Comparison of ENCODE assay signal across 8 mouse cellular contexts in genomic region chr19:10525910-10526309, GRCm38 (mm10). TPM values are rescaled to one million over a fixed set of nuclear protein-coding genes. Genes with fewer than 3 reads are reported as not detected.
DNase-seq lines count a peak whose midpoint lies in the region; ATAC-seq and TF ChIP-seq lines count a peak whose summit lies in the region.

Gene Sdhaf2, minus strand, starts transcription at chr19:10526142.

- no peak for TF ChIP-seq CTCF in testis, adult 2 months (IDR thresholded peaks at IDR 0.05; ENCODE audit: control insufficient read depth, insufficient read depth, insufficient replicate concordance, low read depth, low read length)
- TF ChIP-seq CTCF in stomach, postnatal 0 days (IDR thresholded peaks at IDR 0.05; ENCODE audit: low read depth): peak; percentile 75

- intact Hi-C loops in left cerebral cortex, postnatal 25 days (cut with DNase I): no loop called here

- no peaks in the 10 kb centered on the region for H3K9me3 ChIP-seq in forebrain, embryonic 16.5 days (ENCODE audit: control insufficient read depth, low read length)
- H3K9me3 ChIP-seq in hindbrain, embryonic 12.5 days (replicated peaks): no peaks in the 10 kb centered on the region
- no peaks in the 10 kb centered on the region for H3K9me3 ChIP-seq in midbrain, embryonic 11.5 days (ENCODE audit: control insufficient read depth, low read length)
- H3K9me3 ChIP-seq in stomach, postnatal 0 days (ENCODE audit: control insufficient read depth, low read length): no peaks in the 10 kb centered on the region

- WGBS in forebrain, embryonic 16.5 days: under 1% methylated on average over 11 of the region's 11 CpGs
- under 1% methylated on average over 11 of the region's 11 CpGs for WGBS in hindbrain, embryonic 12.5 days
- WGBS in midbrain, embryonic 11.5 days: under 1% methylated on average over 11 of the region's 11 CpGs
- under 1% methylated on average over 11 of the region's 11 CpGs for WGBS in stomach, postnatal 0 days

- peak; percentile 9; the same call in 1 of the 2 replicates for ATAC-seq in forebrain, embryonic 16.5 days
- ATAC-seq in hindbrain, embryonic 12.5 days (ENCODE audit: low FRiP score): peak; percentile 22; the same call in 1 of the 2 replicates
- ATAC-seq in midbrain, embryonic 11.5 days (ENCODE audit: low FRiP score): 0 out of 2 replicates have a peak, but pooled peaks have one; percentile 13
- peak; percentile 10; the same call in 1 of the 2 replicates for ATAC-seq in stomach, postnatal 0 days (ENCODE audit: low FRiP score, low TSS enrichment)

- peaks cover 3% of the 10 kb centered on the region; the same call in 1 of the 2 replicates for H3K36me3 ChIP-seq in testis, adult 2 months (ENCODE audit: control insufficient read depth, insufficient read depth, low read length)
- no peaks in the 10 kb centered on the region for H3K36me3 ChIP-seq in forebrain, embryonic 16.5 days (ENCODE audit: control insufficient read depth, insufficient read depth)
- peaks cover 15% of the 10 kb centered on the region for H3K36me3 ChIP-seq in hindbrain, embryonic 12.5 days
- H3K36me3 ChIP-seq in midbrain, embryonic 11.5 days (ENCODE audit: control insufficient read depth, insufficient read depth, low read length): peaks cover 4% of the 10 kb centered on the region
- H3K36me3 ChIP-seq in stomach, postnatal 0 days (ENCODE audit: control insufficient read depth, insufficient read depth, low read length): peaks cover 2% of the 10 kb centered on the region; the same call in 1 of the 2 replicates

- TF ChIP-seq POLR2A in testis, adult 2 months (IDR thresholded peaks at IDR 0.05; ENCODE audit: control insufficient read depth, low read depth, low read length): no peak

- peak within 1 kb of the TSS; percentile 97 for H3K27ac ChIP-seq in testis, adult 2 months (ENCODE audit: control insufficient read depth, insufficient read depth, low read depth, low read length)
- H3K27ac ChIP-seq in brown adipose tissue, adult 24 weeks (replicated peaks; ENCODE audit: low read depth, low read length): peak within 1 kb of the TSS; percentile 94
- H3K27ac ChIP-seq in forebrain, embryonic 16.5 days (ENCODE audit: low read length): peak within 1 kb of the TSS; percentile 96
- peak within 1 kb of the TSS; percentile 97 for H3K27ac ChIP-seq in hindbrain, embryonic 12.5 days
- H3K27ac ChIP-seq in midbrain, embryonic 11.5 days (ENCODE audit: low read depth, low read length): peak within 1 kb of the TSS; percentile 97
- peak within 1 kb of the TSS; percentile 100 for H3K27ac ChIP-seq in stomach, postnatal 0 days (replicated peaks)

- peak within 1 kb of the TSS; percentile 95 for H3K4me3 ChIP-seq in testis, adult 2 months (ENCODE audit: control insufficient read depth, low read depth, low read length)
- peak within 1 kb of the TSS; percentile 98 for H3K4me3 ChIP-seq in brown adipose tissue, adult 24 weeks (ENCODE audit: insufficient read depth, low read depth, low read length)
- H3K4me3 ChIP-seq in forebrain, embryonic 16.5 days (replicated peaks; ENCODE audit: low read length): peak within 1 kb of the TSS; percentile 99
- peak within 1 kb of the TSS; percentile 97 for H3K4me3 ChIP-seq in hindbrain, embryonic 12.5 days
- H3K4me3 ChIP-seq in midbrain, embryonic 11.5 days (ENCODE audit: low read depth, low read length): peak within 1 kb of the TSS; percentile 97
- H3K4me3 ChIP-seq in stomach, postnatal 0 days (ENCODE audit: low read depth, low read length): peak within 1 kb of the TSS; percentile 97

- peak within 1 kb of the TSS; percentile 81 for H3K4me2 ChIP-seq in forebrain, embryonic 16.5 days (ENCODE audit: low read length)
- H3K4me2 ChIP-seq in hindbrain, embryonic 12.5 days (replicated peaks): peak within 1 kb of the TSS; percentile 68
- peak within 1 kb of the TSS; percentile 92 for H3K4me2 ChIP-seq in midbrain, embryonic 11.5 days
- peak within 1 kb of the TSS; percentile 79 for H3K4me2 ChIP-seq in stomach, postnatal 0 days (replicated peaks; ENCODE audit: low read depth)

- no peaks in the 10 kb centered on the region for H3K27me3 ChIP-seq in testis, adult 2 months (ENCODE audit: control insufficient read depth, insufficient read depth, low read length)
- H3K27me3 ChIP-seq in forebrain, embryonic 16.5 days (replicated peaks; ENCODE audit: control insufficient read depth, insufficient read depth, low read length): no peaks in the 10 kb centered on the region
- H3K27me3 ChIP-seq in hindbrain, embryonic 12.5 days: no peaks in the 10 kb centered on the region
- H3K27me3 ChIP-seq in midbrain, embryonic 11.5 days (ENCODE audit: control insufficient read depth, insufficient read depth, low read length): no peaks in the 10 kb centered on the region
- H3K27me3 ChIP-seq in stomach, postnatal 0 days (ENCODE audit: control insufficient read depth, insufficient read depth, low read length): no peaks in the 10 kb centered on the region

- H3K4me1 ChIP-seq in testis, adult 2 months (ENCODE audit: control insufficient read depth, insufficient read depth, low read length): peaks cover 2% of the 10 kb centered on the region; the same call in 1 of the 2 replicates
- H3K4me1 ChIP-seq in brown adipose tissue, adult 24 weeks (ENCODE audit: control insufficient read depth, insufficient read depth, insufficient read length, low read length): peaks cover 7% of the 10 kb centered on the region; the same call in 1 of the 2 replicates
- peaks cover 17% of the 10 kb centered on the region for H3K4me1 ChIP-seq in forebrain, embryonic 16.5 days (replicated peaks; ENCODE audit: control insufficient read depth, insufficient read depth, low read length)
- peaks cover 23% of the 10 kb centered on the region for H3K4me1 ChIP-seq in hindbrain, embryonic 12.5 days
- peaks cover 21% of the 10 kb centered on the region for H3K4me1 ChIP-seq in midbrain, embryonic 11.5 days (ENCODE audit: control insufficient read depth, insufficient read depth, low read length)
- peaks cover 3% of the 10 kb centered on the region; the same call in 1 of the 2 replicates for H3K4me1 ChIP-seq in stomach, postnatal 0 days (replicated peaks; ENCODE audit: control insufficient read depth, insufficient read depth)

- TF ChIP-seq EP300 in stomach, postnatal 0 days (optimal IDR thresholded peaks at IDR 0.05): peak; percentile 61

- DNase-seq in testis, postnatal 14 days (ENCODE audit: low spot score): no peak
- DNase-seq in left cerebral cortex, postnatal 25 days (ENCODE audit: low spot score in 2 of 2): peak; percentile 40 to 57
- no peak for DNase-seq in midbrain, embryonic 11.5 days (ENCODE audit: low spot score, missing footprints)
- DNase-seq in stomach, postnatal 0 days (ENCODE audit: low spot score): peak; percentile 33

- peak within 1 kb of the TSS; percentile 99 for H3K9ac ChIP-seq in forebrain, embryonic 16.5 days (replicated peaks; ENCODE audit: low read depth, low read length)
- peak within 1 kb of the TSS; percentile 99 for H3K9ac ChIP-seq in hindbrain, embryonic 12.5 days
- peak within 1 kb of the TSS; percentile 99 for H3K9ac ChIP-seq in midbrain, embryonic 11.5 days (ENCODE audit: low read length)
- H3K9ac ChIP-seq in stomach, postnatal 0 days (ENCODE audit: low read length): peak within 1 kb of the TSS; percentile 99

RNA-seq across cellular contexts. Expression of gene Sdhaf2, which starts in this region (rescaled TPM):
- polyA plus RNA-seq in testis, adult 2 months (2012; rRNA removed): 11.6 and 16.6 TPM in 2 replicates
- 57.1 and 65.5 TPM in 2 replicates for polyA plus RNA-seq in brown adipose tissue, adult 24 weeks (2012; ENCODE audit: insufficient read depth, insufficient read length, missing spikeins)
- 66.2 and 68.6 TPM in 2 replicates for polyA plus RNA-seq in forebrain, embryonic 16.5 days (2015; fragmentation: Nextera tagmentation; extraction: Ambion mirVana)
- 54.9 and 64.1 TPM in 2 replicates for polyA plus RNA-seq in hindbrain, embryonic 12.5 days (2016; fragmentation: Nextera tagmentation; extraction: Ambion mirVana)
- 10 to 100 TPM; 53.7 to 60.0 TPM for total RNA-seq in left cerebral cortex, postnatal 25 days (2021)
- 59.3 and 63.3 TPM in 2 replicates for polyA plus RNA-seq in midbrain, embryonic 11.5 days (2014; fragmentation: Nextera tagmentation; extraction: Ambion mirVana)
- polyA plus RNA-seq in stomach, postnatal 0 days (2015; fragmentation: Nextera tagmentation; extraction: Ambion mirVana): 37.4 and 38.9 TPM in 2 replicates

Comparison
In these comparisons a context has a peak if more than half of its experiments do, and no peak if none do; other contexts are left out.
1. DNase-seq: peak in left cerebral cortex, postnatal 25 days (2 of 2) and stomach, postnatal 0 days (single experiment); none in testis, postnatal 14 days (single experiment) and midbrain, embryonic 11.5 days (single experiment).
2. Peak in every context shown above with its lines, with median percentiles within 50 percentile points of each other: H3K27ac ChIP-seq, H3K4me3 ChIP-seq, ATAC-seq, H3K4me2 ChIP-seq and H3K9ac ChIP-seq.